Mouse (Mus musculus): ENCODE results near the gene Suco. TPM values are rescaled to one million over a fixed set of nuclear protein-coding genes. Genes with fewer than 3 reads are reported as not detected.

Suco gene
- polyA plus RNA-seq, 1 experiment from 2014 or later, result 11.4 TPM

DNA sequence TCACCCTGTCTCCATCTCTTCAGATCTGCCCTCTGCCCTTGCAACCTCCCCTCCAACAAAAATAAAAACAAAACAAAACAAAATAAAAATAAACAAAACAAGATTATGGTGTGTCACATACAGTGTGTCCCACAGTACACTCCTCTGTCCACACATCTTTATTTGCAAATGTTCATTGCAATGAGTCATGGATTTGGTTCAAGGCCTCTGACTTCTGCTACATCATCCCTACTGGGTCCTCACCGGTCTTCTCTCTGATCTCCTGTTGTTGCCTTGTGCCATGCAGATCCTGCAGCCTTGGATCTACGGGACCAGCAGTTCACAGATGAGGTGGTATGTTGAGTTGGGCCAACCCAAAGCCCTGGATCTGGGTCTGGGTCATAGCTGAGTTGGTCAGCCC lies 43.1 kb upstream of the Suco start:
- no peaks in the 10 kb centered on the region for H3K4me1 ChIP-seq (replicated peaks; ENCODE audit: control insufficient read depth, insufficient read depth)
- TF ChIP-seq EP300 (optimal IDR thresholded peaks at IDR 0.05) (no peak), CTCF (IDR thresholded peaks at IDR 0.05; ENCODE audit: low read depth) (no peak)
- H3K36me3 ChIP-seq (ENCODE audit: control insufficient read depth, insufficient read depth, low read length), result no peaks in the 10 kb centered on the region
- no peak overlapping the region for H3K4me2 ChIP-seq (replicated peaks; ENCODE audit: low read depth)
- ATAC-seq (ENCODE audit: low FRiP score, low TSS enrichment) (no peak), DNase-seq (ENCODE audit: low spot score) (no peak)
- H3K9ac ChIP-seq (ENCODE audit: low read length), result no peak overlapping the region
- no peak overlapping the region for H3K4me3 ChIP-seq (ENCODE audit: low read depth, low read length)
- no peaks in the 10 kb centered on the region for H3K27me3 ChIP-seq (ENCODE audit: control insufficient read depth, insufficient read depth, low read length)
- no peak overlapping the region for H3K27ac ChIP-seq (replicated peaks)
- 95% methylated on average over 2 of the region's 2 CpGs for WGBS
- no peaks in the 10 kb centered on the region for H3K9me3 ChIP-seq (ENCODE audit: control insufficient read depth, low read length)

DNA sequence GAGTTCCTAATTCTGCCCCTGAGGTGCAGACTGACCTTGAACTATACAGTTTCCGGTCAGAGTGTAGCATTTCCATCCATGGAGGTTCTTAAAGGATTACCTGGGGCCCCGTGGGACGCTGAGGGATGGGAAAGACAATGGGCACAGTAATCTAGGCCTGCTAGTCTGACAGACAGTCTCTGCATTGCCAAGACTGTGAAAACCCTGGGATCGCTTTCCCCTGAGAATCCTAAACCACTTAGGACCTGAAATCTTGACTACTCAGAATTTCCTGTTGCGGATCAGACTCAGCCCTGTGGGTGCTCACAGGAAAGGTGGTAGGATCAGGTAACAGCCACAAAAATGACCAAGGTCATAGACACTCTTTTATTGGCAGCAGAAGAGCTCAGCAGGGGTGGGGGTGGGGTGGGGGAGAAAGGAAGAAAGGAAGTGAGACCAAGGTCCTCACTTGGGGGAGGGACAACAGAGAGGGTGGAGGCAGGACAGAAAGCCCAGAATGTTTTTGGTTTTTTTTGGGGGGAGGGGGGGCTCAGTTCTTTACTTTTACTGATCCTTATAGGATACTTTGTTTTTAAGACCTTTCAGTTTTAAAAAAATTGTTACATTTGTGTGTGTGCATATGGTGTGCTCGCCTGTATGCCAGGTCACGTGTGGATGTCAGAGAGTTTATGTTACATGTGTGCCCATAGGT lies 42.3 kb upstream of the Suco start:
- no peak overlapping the region for H3K27ac ChIP-seq (replicated peaks)
- no peak for TF ChIP-seq CTCF (IDR thresholded peaks at IDR 0.05; ENCODE audit: low read depth)
- TF ChIP-seq EP300 (optimal IDR thresholded peaks at IDR 0.05), result no peak
- WGBS, result 61% methylated on average over 7 of the region's 7 CpGs
- H3K4me2 ChIP-seq (replicated peaks; ENCODE audit: low read depth), result no peak overlapping the region
- no peak overlapping the region for H3K9ac ChIP-seq (ENCODE audit: low read length)
- H3K27me3 ChIP-seq (ENCODE audit: control insufficient read depth, insufficient read depth, low read length), result no peaks in the 10 kb centered on the region
- no peaks in the 10 kb centered on the region for H3K4me1 ChIP-seq (replicated peaks; ENCODE audit: control insufficient read depth, insufficient read depth)
- H3K36me3 ChIP-seq (ENCODE audit: control insufficient read depth, insufficient read depth, low read length), result no peaks in the 10 kb centered on the region
- DNase-seq (ENCODE audit: low spot score), result no peak
- H3K4me3 ChIP-seq (ENCODE audit: low read depth, low read length), result no peak overlapping the region
- ATAC-seq (ENCODE audit: low FRiP score, low TSS enrichment), result no peak
- H3K9me3 ChIP-seq (ENCODE audit: control insufficient read depth, low read length), result no peaks in the 10 kb centered on the region

DNA sequence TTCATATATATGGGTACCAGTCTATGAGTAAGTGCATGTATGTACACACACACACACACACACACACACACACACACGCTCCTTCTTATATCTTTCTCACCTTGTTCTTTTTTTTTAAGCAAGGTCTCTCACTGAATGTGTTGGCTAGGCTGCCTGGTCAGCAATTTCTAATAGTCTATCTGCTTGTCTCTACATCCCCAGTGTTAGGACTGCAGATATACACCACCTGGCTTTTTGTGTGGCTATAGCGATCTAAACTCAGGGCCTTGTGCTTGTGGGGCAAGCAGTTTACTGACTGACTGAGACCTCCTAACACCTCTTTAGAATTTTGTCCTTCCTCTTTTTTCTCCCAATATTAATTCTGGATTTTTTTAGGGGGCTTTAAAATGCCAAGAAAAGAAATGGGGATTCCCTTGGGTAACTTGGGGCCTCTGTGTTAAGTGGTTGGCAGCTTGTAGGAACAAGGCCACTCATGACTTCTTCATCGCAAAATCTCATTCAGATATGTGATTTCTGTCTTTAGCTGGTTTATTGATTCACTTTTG lies 41.5 kb upstream of the Suco start:
- no peaks in the 10 kb centered on the region for H3K9me3 ChIP-seq (ENCODE audit: control insufficient read depth, low read length)
- no peaks in the 10 kb centered on the region for H3K27me3 ChIP-seq (ENCODE audit: control insufficient read depth, insufficient read depth, low read length)
- H3K9ac ChIP-seq (ENCODE audit: low read length), result no peak overlapping the region
- no peak overlapping the region for H3K4me2 ChIP-seq (replicated peaks; ENCODE audit: low read depth)
- no peak overlapping the region for H3K4me3 ChIP-seq (ENCODE audit: low read depth, low read length)
- H3K27ac ChIP-seq (replicated peaks), result no peak overlapping the region
- no peak for DNase-seq (ENCODE audit: low spot score)
- no peaks in the 10 kb centered on the region for H3K36me3 ChIP-seq (ENCODE audit: control insufficient read depth, insufficient read depth, low read length)
- H3K4me1 ChIP-seq (replicated peaks; ENCODE audit: control insufficient read depth, insufficient read depth), result no peaks in the 10 kb centered on the region
- ATAC-seq (ENCODE audit: low FRiP score, low TSS enrichment), result no peak
- TF ChIP-seq CTCF (IDR thresholded peaks at IDR 0.05; ENCODE audit: low read depth), result no peak
- TF ChIP-seq EP300 (optimal IDR thresholded peaks at IDR 0.05), result no peak
- WGBS, result 82% methylated on average over 3 of the region's 3 CpGs

DNA sequence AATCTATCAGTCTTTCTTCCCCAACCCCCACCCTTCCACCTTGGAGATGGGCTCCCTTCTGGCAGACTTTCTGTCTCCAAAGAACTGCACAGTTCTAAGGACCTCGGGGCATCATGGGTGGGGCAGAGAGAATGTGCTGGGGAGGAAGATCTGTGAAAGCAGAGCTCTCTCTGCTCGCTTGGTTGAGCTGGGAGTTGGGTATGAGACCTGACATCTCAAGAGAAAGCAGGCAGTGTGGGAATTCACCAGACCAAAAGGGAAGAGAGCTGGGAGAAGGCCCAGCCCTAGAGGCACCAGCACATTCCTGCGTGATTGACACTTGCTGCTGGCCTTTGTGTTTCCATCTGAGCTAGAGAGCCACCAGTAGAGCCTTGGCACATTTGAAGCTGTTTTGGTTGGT lies 39.6 kb upstream of the Suco start:
- H3K9me3 ChIP-seq (ENCODE audit: control insufficient read depth, low read length), result no peaks in the 10 kb centered on the region
- TF ChIP-seq EP300 (optimal IDR thresholded peaks at IDR 0.05) (no peak), CTCF (IDR thresholded peaks at IDR 0.05; ENCODE audit: low read depth) (no peak)
- H3K4me3 ChIP-seq (ENCODE audit: low read depth, low read length), result no peak overlapping the region
- no peaks in the 10 kb centered on the region for H3K27me3 ChIP-seq (ENCODE audit: control insufficient read depth, insufficient read depth, low read length)
- WGBS, result 63% methylated on average over 3 of the region's 3 CpGs
- DNase-seq (ENCODE audit: low spot score) (no peak), ATAC-seq (ENCODE audit: low FRiP score, low TSS enrichment) (no peak)
- no peaks in the 10 kb centered on the region for H3K4me1 ChIP-seq (replicated peaks; ENCODE audit: control insufficient read depth, insufficient read depth)
- no peak overlapping the region for H3K9ac ChIP-seq (ENCODE audit: low read length)
- no peaks in the 10 kb centered on the region for H3K36me3 ChIP-seq (ENCODE audit: control insufficient read depth, insufficient read depth, low read length)
- H3K27ac ChIP-seq (replicated peaks), result no peak overlapping the region
- H3K4me2 ChIP-seq (replicated peaks; ENCODE audit: low read depth), result no peak overlapping the region

DNA sequence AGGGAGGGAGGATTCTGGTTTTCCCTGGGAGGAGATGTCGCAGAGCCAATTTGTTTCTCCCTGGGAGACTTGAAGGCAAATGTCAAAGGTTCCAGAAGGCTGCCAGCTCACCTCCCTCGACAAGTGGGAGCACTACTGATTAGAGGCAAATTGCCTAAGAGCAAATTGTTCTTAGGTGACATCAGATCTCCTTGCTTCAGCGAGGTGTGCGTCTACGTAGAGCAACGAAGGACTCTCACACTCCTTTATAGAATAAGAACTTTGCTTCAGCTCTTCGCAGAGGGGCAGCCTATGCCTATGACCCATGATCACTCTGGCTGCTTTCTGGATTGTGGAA lies 37.1 kb upstream of the Suco start:
- peak; percentile 27 for DNase-seq (ENCODE audit: low spot score)
- peak; percentile 75 for ATAC-seq (ENCODE audit: low FRiP score, low TSS enrichment)

DNA sequence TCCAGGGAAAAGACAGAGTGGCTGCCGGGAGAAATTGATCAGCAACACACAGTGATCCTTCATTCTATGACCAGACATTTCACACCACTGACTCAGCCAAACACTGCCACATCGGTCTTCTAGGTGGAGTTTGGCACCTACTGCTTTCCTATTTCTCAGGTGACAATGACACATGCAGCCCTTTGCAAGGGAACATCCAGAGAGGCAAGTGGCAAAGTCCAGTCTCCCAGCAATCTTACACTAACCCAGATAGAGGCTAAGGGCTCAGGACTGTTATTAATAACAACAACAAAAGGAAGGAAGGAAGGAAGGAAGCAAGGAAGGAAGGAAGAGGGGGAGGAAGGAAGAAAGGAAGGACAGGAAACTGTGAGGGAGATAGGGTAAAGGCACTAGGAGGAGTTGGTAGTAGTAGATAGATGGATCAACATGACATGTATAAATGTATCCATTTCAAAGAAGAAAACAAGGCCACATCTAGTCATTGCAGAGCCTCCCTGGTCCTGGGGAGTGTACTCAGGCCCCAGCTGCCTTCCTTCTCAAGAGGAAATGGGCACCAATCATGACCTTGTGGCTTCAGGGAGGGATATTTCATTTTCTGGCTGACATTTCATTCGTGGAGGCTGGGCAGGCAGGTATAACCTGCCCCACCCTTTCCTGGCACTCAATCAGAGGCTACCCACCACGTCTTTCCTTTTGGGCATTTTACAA lies 36.6 kb upstream of the Suco start:
- no peak overlapping the region for H3K9ac ChIP-seq (ENCODE audit: low read length)
- H3K4me2 ChIP-seq (replicated peaks; ENCODE audit: low read depth), result no peak overlapping the region
- no peaks in the 10 kb centered on the region for H3K27me3 ChIP-seq (ENCODE audit: control insufficient read depth, insufficient read depth, low read length)
- no peaks in the 10 kb centered on the region for H3K9me3 ChIP-seq (ENCODE audit: control insufficient read depth, low read length)
- ATAC-seq (ENCODE audit: low FRiP score, low TSS enrichment) (peak; percentile 52; the same call in 1 of the 2 replicates), DNase-seq (ENCODE audit: low spot score) (no peak)
- no peaks in the 10 kb centered on the region for H3K4me1 ChIP-seq (replicated peaks; ENCODE audit: control insufficient read depth, insufficient read depth)
- WGBS, result 30% methylated on average over 4 of the region's 4 CpGs
- H3K27ac ChIP-seq (replicated peaks), result no peak overlapping the region
- no peak overlapping the region for H3K4me3 ChIP-seq (ENCODE audit: low read depth, low read length)
- TF ChIP-seq EP300 (optimal IDR thresholded peaks at IDR 0.05) (no peak), CTCF (IDR thresholded peaks at IDR 0.05; ENCODE audit: low read depth) (no peak)
- H3K36me3 ChIP-seq (ENCODE audit: control insufficient read depth, insufficient read depth, low read length), result no peaks in the 10 kb centered on the region

More for the DNA sequence above, 37.1 kb upstream of the Suco start:
- no peaks in the 10 kb centered on the region for H3K27me3 ChIP-seq (ENCODE audit: control insufficient read depth, insufficient read depth, low read length)
- H3K27ac ChIP-seq (replicated peaks), result no peak overlapping the region
- WGBS, result 53% methylated on average over 7 of the region's 7 CpGs
- no peaks in the 10 kb centered on the region for H3K36me3 ChIP-seq (ENCODE audit: control insufficient read depth, insufficient read depth, low read length)
- TF ChIP-seq EP300 (optimal IDR thresholded peaks at IDR 0.05) (no peak), CTCF (IDR thresholded peaks at IDR 0.05; ENCODE audit: low read depth) (no peak)
- H3K4me3 ChIP-seq (ENCODE audit: low read depth, low read length), result no peak overlapping the region
- H3K4me2 ChIP-seq (replicated peaks; ENCODE audit: low read depth), result no peak overlapping the region
- H3K9me3 ChIP-seq (ENCODE audit: control insufficient read depth, low read length), result no peaks in the 10 kb centered on the region
- no peaks in the 10 kb centered on the region for H3K4me1 ChIP-seq (replicated peaks; ENCODE audit: control insufficient read depth, insufficient read depth)
- no peak overlapping the region for H3K9ac ChIP-seq (ENCODE audit: low read length)

Measured in stomach, postnatal 0 days (tissue).